Comparison of ENCODE assay signal across 14 mouse cellular contexts in the genomic region with DNA sequence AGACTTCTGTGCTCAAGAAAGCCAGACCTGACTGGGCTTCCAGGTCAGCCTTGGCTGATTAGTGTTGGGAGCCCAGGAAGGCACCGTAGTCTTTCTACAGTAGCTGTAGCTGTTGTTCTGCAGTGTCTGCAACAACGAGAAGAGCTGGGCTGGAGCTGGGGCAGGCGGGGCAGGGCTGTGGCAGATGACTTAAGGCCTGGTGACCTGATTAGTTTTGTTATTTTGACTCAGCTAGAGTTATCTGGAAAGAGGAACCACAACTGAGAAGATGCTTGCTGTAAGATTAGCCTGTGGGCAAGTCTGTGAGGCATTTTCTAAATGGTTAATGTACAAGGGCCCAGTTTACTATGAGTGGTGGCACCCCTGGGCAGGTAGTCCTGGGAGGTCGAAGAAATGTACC.
DNase-seq lines count a peak whose midpoint lies in the region; ATAC-seq lines count a peak whose summit lies in the region.
"Had no signal": no experiment of that assay in that cellular context is flagged by ENCODE, and none has a peak within 500 bp of the region (broad histone marks: within the 10 kb centered on the region; RNA-seq: fewer than 3 reads in every experiment).

No protein-coding gene starts in this region.

- H3K27ac ChIP-seq in brown adipose tissue, adult 24 weeks (replicated peaks; ENCODE audit: low read depth, low read length) = peak overlapping the region; percentile 86
- H3K27ac ChIP-seq in neural tube, embryonic 15.5 days (replicated peaks) = no peak overlapping the region
- H3K27ac ChIP-seq: intestine, embryonic 15.5 days; liver, embryonic 15.5 days; midbrain, embryonic 13.5 days had no signal

- no peaks in the 10 kb centered on the region for H3K36me3 ChIP-seq in neural tube, embryonic 15.5 days
- H3K36me3 ChIP-seq: intestine, embryonic 15.5 days; liver, embryonic 15.5 days; midbrain, embryonic 13.5 days had no signal

- H3K4me2 ChIP-seq in neural tube, embryonic 15.5 days = no peak overlapping the region
- H3K4me2 ChIP-seq: intestine, embryonic 15.5 days; liver, embryonic 15.5 days; midbrain, embryonic 13.5 days had no signal

- H3K4me3 ChIP-seq in brown adipose tissue, adult 24 weeks (ENCODE audit: insufficient read depth, low read depth, low read length) = no peak overlapping the region
- H3K4me3 ChIP-seq in neural tube, embryonic 15.5 days (replicated peaks) = no peak overlapping the region
- H3K4me3 ChIP-seq: intestine, embryonic 15.5 days; liver, embryonic 15.5 days; midbrain, embryonic 13.5 days had no signal

- intact Hi-C loops in heart, postnatal 14 days (cut with DNase I) = no loop called here
- intact Hi-C loops in left cerebral cortex, postnatal 36 days (cut with DNase I) = no loop called here
- intact Hi-C loops in gastrocnemius, postnatal 36 days (cut with DNase I) = no loop called here

- peaks cover 6% of the 10 kb centered on the region for H3K27me3 ChIP-seq in neural tube, embryonic 15.5 days (replicated peaks)
- H3K27me3 ChIP-seq: intestine, embryonic 15.5 days; liver, embryonic 15.5 days; midbrain, embryonic 13.5 days had no signal

- no peak overlapping the region for H3K9ac ChIP-seq in neural tube, embryonic 15.5 days (replicated peaks)
- H3K9ac ChIP-seq: intestine, embryonic 15.5 days; liver, embryonic 15.5 days; midbrain, embryonic 13.5 days had no signal

- H3K4me1 ChIP-seq in brown adipose tissue, adult 24 weeks (ENCODE audit: control insufficient read depth, insufficient read depth, insufficient read length, low read length) = no peaks in the 10 kb centered on the region
- peaks cover 8% of the 10 kb centered on the region; the same call in 1 of the 2 replicates for H3K4me1 ChIP-seq in neural tube, embryonic 15.5 days
- H3K4me1 ChIP-seq: intestine, embryonic 15.5 days; liver, embryonic 15.5 days had no signal

- no peaks in the 10 kb centered on the region for H3K9me3 ChIP-seq in neural tube, embryonic 15.5 days (replicated peaks)
- H3K9me3 ChIP-seq: intestine, embryonic 15.5 days; liver, embryonic 15.5 days; midbrain, embryonic 13.5 days had no signal

- peak; percentile 72 for ATAC-seq in megakaryocyte, adult 5-6 weeks (ENCODE audit: poor library complexity, severe bottlenecking)
- no peak for ATAC-seq in neural tube, embryonic 15.5 days (ENCODE audit: low FRiP score)
- ATAC-seq: intestine, embryonic 15.5 days; midbrain, embryonic 13.5 days had no signal

- WGBS in neural tube, embryonic 15.5 days = 77% methylated on average over 4 of the region's 4 CpGs

- DNase-seq in heart, adult 8-10 months (ENCODE audit: low spot score) = peak; percentile 12
- DNase-seq in heart, postnatal 14 days = no peak
- DNase-seq in A20 (ENCODE audit: low read depth, low spot score) = peak; percentile 80
- no peak for DNase-seq in left cerebral cortex, postnatal 36 days (ENCODE audit: low spot score in 2 of 2)
- DNase-seq in gastrocnemius, postnatal 36 days = no peak
- DNase-seq: adrenal gland, postnatal 25 days; cerebellum, adult 18-20 months; thymus, adult 18-20 months had no signal

Comparison
In these comparisons a context has a peak if more than half of its experiments do, and no peak if none do; other contexts are left out.
1. DNase-seq: peak in heart, adult 8-10 months (single experiment) and A20 (single experiment); none in heart, postnatal 14 days (0 of 2), left cerebral cortex, postnatal 36 days (0 of 2) and gastrocnemius, postnatal 36 days (0 of 2).